Mouse (Mus musculus) midbrain, embryonic 16.5 days (tissue): ENCODE data around the gene Runx2. TPM values are rescaled to one million over a fixed set of nuclear protein-coding genes. Genes with fewer than 3 reads are reported as not detected.

Experiments
- ATAC-seq: fragments of 200-750 bp; cut with Nextera tagmentation; 2 replicates; pipeline ENCODE4 v1.8.0; 2017; ENCODE audit warnings: moderate TSS enrichment
- H3K27ac ChIP-seq: fragments of 300-500 bp; sonication (generic); 2 replicates; pipeline ENCODE4 v1.5.1; 2014; ENCODE audit warnings: mild to moderate bottlenecking, low read length, mixed read lengths
- H3K27me3 ChIP-seq: fragments of 300-500 bp; sonication (generic); 2 replicates; pipeline ENCODE4 v1.6.1; 2014; ENCODE audit warnings: low read depth, low read length, mixed read lengths; ENCODE audit not compliant: control insufficient read depth, insufficient read depth
- H3K36me3 ChIP-seq: fragments of 300-500 bp; sonication (generic); 2 replicates; pipeline ENCODE4 v1.6.1; 2014; ENCODE audit warnings: mild to moderate bottlenecking, low read length, moderate library complexity, mixed read lengths; ENCODE audit not compliant: control insufficient read depth, insufficient read depth
- H3K4me1 ChIP-seq: fragments of 300-500 bp; sonication (generic); 2 replicates; pipeline ENCODE4 v1.6.1; 2014; ENCODE audit warnings: mild to moderate bottlenecking, low read length, mixed read lengths; ENCODE audit not compliant: control insufficient read depth, insufficient read depth
- H3K4me2 ChIP-seq: fragments of 300-500 bp; sonication (generic); 2 replicates; pipeline ENCODE4 v1.6.1; 2014; ENCODE audit warnings: mild to moderate bottlenecking, low read length, mixed read lengths
- H3K4me3 ChIP-seq: fragments of 300-500 bp; sonication (generic); 2 replicates; pipeline ENCODE4 v1.5.1; 2014; ENCODE audit warnings: low read depth, mild to moderate bottlenecking, low read length, moderate library complexity, mixed read lengths
- H3K9ac ChIP-seq: fragments of 300-500 bp; sonication (generic); 2 replicates; pipeline ENCODE4 v1.6.1; 2014; ENCODE audit warnings: low read depth, low read length, mixed read lengths
- H3K9me3 ChIP-seq: fragments of 300-500 bp; sonication (generic); replicated peaks from 2 replicates; pipeline ENCODE4 v1.6.1; 2014; ENCODE audit warnings: mild to moderate bottlenecking, low read length, mixed read lengths; ENCODE audit not compliant: control insufficient read depth, poor library complexity, severe bottlenecking
- WGBS: fragments of 180-500 bp; shearing (Covaris S2); extraction: QIAGEN DNeasy Blood & Tissue Kit; methylation state at CpG from one replicate; pipeline ENCODE4 v1.1.7; 2014; 5-methylcytosine and 5-hydroxymethylcytosine counted together
- polyA plus RNA-seq: library from polyadenylated mRNA; unstranded; fragments of >200 nt; fragmentation: Nextera tagmentation; extraction: Ambion mirVana; gene quantifications from 2 replicates; pipeline ENCODE4 v1.2.1, GENCODE M21; 2015

Runx2 gene
- polyA plus RNA-seq, 1 experiment from 2014 or later: 0.53 TPM

DNA sequence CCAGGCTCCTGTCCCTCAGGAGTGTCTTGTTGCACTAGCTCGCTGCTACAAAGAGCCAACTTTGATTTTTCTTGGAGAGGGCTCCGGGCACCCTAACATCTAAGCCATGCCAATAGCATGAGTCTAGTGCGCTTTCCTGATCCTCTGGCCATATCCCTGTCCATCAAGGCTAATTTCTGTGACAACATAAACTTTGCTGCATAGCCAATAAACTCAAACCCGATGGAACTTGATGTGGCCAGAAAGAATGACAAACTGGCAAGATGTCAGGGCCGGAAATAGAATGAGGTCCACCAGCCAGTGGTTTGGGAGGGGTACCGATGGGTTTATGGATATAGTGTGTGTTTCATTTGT is 221.9 kb downstream of the Runx2 start:
- no peak for ATAC-seq

DNA sequence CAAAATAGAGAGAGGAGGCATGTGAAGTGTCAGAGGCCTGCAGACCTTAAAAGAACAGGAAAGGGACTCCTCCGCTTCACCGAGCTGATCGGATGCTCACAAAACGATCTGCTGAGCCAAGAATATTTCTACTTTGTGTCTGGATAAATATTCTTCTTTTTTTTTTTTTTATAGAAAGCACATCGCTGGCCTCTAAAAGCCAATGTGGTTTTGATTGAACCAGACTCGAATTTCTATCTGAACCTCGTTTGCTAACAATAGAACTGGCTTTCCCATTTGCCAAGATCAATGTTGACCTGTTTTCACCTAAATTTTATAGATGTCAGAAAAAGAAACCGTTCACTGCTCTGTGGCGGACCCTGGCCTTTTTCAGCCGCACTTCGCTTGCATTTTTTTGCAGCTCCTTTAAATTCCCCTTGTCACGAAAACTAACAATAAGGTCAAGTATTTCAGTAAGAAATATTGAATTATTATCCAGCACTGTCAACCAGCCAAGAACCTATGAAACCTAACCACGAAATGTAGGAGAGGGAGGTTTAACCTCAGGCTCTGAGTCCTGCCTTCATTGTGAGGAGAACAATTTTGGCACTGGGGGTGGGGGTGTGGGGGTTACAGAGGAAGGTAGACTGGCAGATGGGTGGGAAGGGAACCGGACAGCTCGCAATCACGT is 222.4 kb downstream of the Runx2 start:
- H3K4me2 ChIP-seq: no peak overlapping the region
- H3K9me3 ChIP-seq: no peaks in the 10 kb centered on the region
- no peaks in the 10 kb centered on the region for H3K36me3 ChIP-seq
- H3K9ac ChIP-seq: no peak overlapping the region
- H3K4me3 ChIP-seq: no peak overlapping the region
- H3K27me3 ChIP-seq: no peaks in the 10 kb centered on the region
- H3K4me1 ChIP-seq: no peaks in the 10 kb centered on the region
- no peak overlapping the region for H3K27ac ChIP-seq
- 82% methylated on average over 16 of the region's 16 CpGs for WGBS
- no peak for ATAC-seq

More for the DNA sequence above, 221.9 kb downstream of the Runx2 start:
- H3K4me1 ChIP-seq: no peaks in the 10 kb centered on the region
- no peaks in the 10 kb centered on the region for H3K27me3 ChIP-seq
- no peak overlapping the region for H3K4me3 ChIP-seq
- WGBS: 96% methylated on average over 6 of the region's 6 CpGs
- no peak overlapping the region for H3K4me2 ChIP-seq
- H3K36me3 ChIP-seq: no peaks in the 10 kb centered on the region
- H3K9me3 ChIP-seq: no peaks in the 10 kb centered on the region
- H3K9ac ChIP-seq: no peak overlapping the region
- H3K27ac ChIP-seq: no peak overlapping the region

DNA sequence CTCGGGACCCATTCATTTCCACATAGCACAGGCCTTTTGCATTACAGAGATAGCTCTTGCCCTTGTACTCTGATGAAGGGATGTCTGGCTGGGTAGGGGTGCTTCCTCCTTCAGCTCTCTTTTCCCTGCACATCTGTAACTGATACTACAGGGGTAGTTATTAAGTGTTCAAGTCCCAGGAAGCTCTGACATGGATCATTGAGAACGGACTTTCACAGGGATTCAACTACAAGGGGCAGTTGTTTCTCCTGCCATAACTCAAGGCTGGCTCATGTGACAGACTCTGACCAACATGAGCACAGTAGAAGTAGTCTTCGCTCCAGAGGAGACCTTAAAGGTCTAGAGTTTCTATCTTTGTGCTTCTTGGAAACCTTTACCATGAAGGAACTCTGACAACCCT is 226.1 kb downstream of the Runx2 start:
- Histone ChIP-seq H3K27me3 (no peaks in the 10 kb centered on the region), H3K4me3 (no peak overlapping the region), H3K9ac (no peak overlapping the region), H3K27ac (no peak overlapping the region), H3K9me3 (no peaks in the 10 kb centered on the region), H3K4me2 (no peak overlapping the region), H3K36me3 (no peaks in the 10 kb centered on the region), H3K4me1 (no peaks in the 10 kb centered on the region)
- 76% methylated on average over 3 of the region's 3 CpGs for WGBS
- no peak for ATAC-seq

DNA sequence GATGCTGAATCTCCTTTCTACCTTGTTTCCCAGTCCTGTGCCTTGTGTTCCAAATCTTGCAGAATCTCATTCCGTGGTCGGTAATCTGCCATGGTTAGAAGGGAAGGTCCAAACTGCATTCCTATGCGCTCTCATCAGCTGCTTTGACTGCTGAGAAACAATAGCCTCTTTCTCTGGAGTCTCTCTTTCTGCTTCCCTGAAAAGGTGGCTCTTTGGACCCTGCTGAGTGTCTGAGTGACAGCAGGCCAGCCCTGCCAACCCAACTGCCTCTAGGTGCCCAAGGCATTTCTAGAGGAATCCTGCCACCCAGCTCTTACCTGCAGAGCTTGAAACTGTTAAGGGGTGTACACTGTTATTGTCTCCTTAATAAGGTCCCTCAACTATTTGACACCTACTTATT is 226.6 kb downstream of the Runx2 start:
- no peak for ATAC-seq
- 9% methylated on average over 3 of the region's 3 CpGs for WGBS
- Histone ChIP-seq H3K27ac (no peak overlapping the region), H3K9ac (no peak overlapping the region), H3K9me3 (no peaks in the 10 kb centered on the region), H3K4me1 (no peaks in the 10 kb centered on the region), H3K4me3 (no peak overlapping the region), H3K27me3 (no peaks in the 10 kb centered on the region), H3K4me2 (no peak overlapping the region), H3K36me3 (no peaks in the 10 kb centered on the region)

DNA sequence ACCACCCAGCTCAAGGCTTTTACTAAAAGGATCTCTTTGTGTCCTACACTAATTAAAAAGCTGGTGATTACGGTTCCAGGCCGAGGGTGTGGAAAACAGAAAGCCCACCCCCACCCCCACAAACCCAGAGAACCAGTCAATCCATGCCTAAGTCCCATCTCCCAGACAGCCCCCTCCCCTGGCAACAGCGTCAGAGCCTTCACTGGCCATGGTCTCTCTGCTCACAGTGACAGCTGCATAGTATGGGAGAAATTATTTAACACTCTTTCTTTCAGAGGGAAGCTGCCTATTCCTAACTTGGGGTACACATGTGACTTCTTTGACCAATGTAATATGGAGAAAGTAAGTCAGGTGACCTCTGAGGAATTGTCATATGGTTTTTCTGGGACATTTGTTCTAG is 228.4 kb downstream of the Runx2 start:
- ATAC-seq: no peak
- Histone ChIP-seq H3K4me3 (no peak overlapping the region), H3K4me2 (no peak overlapping the region), H3K9ac (no peak overlapping the region), H3K36me3 (no peaks in the 10 kb centered on the region), H3K9me3 (no peaks in the 10 kb centered on the region), H3K27me3 (no peaks in the 10 kb centered on the region), H3K4me1 (no peaks in the 10 kb centered on the region), H3K27ac (no peak overlapping the region)
- WGBS: 69% methylated on average over 3 of the region's 3 CpGs

DNA sequence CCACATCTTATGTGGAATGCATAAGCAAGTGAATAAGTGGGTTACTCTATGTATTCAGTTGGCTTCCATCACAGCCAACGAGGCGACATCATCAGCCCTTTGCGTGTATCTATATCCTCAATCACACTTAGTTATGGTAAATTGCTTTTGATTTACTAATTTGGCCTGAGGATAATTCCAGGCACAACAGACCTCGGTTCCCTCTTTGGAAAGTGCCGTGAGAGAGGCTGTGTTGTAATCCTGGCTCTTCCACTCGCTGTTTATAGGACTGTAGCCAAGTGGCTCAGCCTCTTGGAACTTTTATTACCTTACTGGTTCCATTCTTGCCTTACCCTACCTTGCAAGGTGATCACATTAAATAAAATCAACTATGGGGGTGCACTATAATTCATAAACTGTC is 229.8 kb downstream of the Runx2 start:
- WGBS: 89% methylated on average over 6 of the region's 6 CpGs
- ATAC-seq: no peak

DNA sequence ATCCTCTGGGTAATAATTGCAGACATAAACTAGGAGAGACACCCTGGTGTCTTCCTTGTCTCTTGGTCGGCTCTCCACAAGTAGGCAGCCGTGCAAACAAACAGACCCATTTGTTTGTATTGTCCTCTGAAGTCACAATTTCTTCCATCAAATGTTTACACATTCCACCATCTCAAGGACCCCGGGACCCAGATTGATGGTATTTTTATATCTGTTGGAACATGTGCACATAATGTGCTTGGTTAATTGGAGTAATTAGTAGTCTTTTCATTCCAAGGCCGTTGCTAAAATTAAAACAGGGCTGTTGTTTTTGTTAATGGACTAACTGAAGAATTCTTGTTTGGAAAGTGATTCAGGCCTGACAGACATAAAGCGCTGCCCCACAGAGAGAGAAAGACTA is 236.8 kb downstream of the Runx2 start:
- no peaks in the 10 kb centered on the region for H3K4me1 ChIP-seq
- H3K9ac ChIP-seq: no peak overlapping the region
- H3K27ac ChIP-seq: no peak overlapping the region
- WGBS: 73% methylated on average over 5 of the region's 5 CpGs
- no peak for ATAC-seq
- no peaks in the 10 kb centered on the region for H3K36me3 ChIP-seq
- H3K4me2 ChIP-seq: no peak overlapping the region
- H3K4me3 ChIP-seq: no peak overlapping the region
- H3K27me3 ChIP-seq: no peaks in the 10 kb centered on the region
- no peaks in the 10 kb centered on the region for H3K9me3 ChIP-seq

More for the DNA sequence above, 229.8 kb downstream of the Runx2 start:
- no peaks in the 10 kb centered on the region for H3K27me3 ChIP-seq
- H3K27ac ChIP-seq: no peak overlapping the region
- no peak overlapping the region for H3K4me2 ChIP-seq
- H3K4me1 ChIP-seq: no peaks in the 10 kb centered on the region
- no peak overlapping the region for H3K9ac ChIP-seq
- no peak overlapping the region for H3K4me3 ChIP-seq
- no peaks in the 10 kb centered on the region for H3K36me3 ChIP-seq
- no peaks in the 10 kb centered on the region for H3K9me3 ChIP-seq

DNA sequence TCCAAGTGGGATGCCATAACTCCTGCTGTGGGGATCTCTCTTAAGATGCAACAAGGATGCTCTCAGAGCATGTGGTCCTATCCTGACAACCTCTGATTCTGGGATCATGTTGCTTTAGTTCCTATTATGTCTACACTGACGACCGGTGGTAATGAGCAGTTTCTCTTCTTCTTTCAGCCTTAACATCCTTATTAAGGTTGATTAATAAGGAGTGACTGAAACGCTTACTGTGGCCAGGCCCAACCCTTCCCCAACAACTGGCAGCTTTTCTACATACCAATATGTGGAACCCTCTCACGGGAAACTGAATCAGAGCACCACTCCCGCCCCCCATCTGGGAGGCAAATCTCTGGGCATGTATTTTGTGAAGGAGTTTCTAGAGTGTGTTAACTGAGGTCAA is 243.7 kb downstream of the Runx2 start:
- no peak overlapping the region for H3K27ac ChIP-seq
- no peak overlapping the region for H3K4me3 ChIP-seq
- no peaks in the 10 kb centered on the region for H3K27me3 ChIP-seq
- WGBS: 79% methylated on average over 5 of the region's 5 CpGs
- no peak overlapping the region for H3K9ac ChIP-seq
- no peak overlapping the region for H3K4me2 ChIP-seq
- no peaks in the 10 kb centered on the region for H3K9me3 ChIP-seq
- H3K36me3 ChIP-seq: no peaks in the 10 kb centered on the region
- ATAC-seq: no peak
- no peaks in the 10 kb centered on the region for H3K4me1 ChIP-seq

DNA sequence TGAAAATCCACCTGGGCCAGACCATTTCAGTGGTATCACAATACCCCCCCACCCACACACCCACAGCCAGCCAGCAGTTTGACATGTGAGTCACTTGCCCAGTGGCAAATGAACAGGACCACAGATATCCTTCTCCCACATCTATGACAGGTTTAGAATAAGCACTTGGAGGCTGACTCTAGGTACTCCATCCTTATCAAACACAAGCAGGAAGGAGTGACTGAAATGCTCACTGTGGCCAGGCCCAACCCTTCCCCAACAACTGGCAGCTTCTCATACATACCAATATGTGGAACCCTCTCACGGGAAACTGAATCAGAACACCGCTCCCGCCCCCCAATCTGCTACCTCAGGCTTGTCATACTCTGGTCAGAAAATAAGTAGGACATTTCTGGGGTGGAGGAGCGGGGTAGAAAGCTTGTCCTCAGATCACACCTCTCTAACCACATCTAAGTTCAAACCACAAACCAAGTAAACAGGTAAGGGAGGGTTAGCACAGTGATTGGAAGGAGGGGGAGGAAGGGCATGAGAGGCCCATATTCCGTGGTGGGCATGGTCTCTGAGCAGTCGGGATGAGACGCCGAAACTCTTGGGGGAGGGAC is 245.5 kb downstream of the Runx2 start:
- no peak for ATAC-seq
- H3K4me1 ChIP-seq: 0 out of 2 replicates have a peak, but pooled peaks cover 3% of the 10 kb centered on the region
- WGBS: 94% methylated on average over 8 of the region's 8 CpGs
- H3K9me3 ChIP-seq: no peaks in the 10 kb centered on the region
- no peaks in the 10 kb centered on the region for H3K27me3 ChIP-seq
- no peak overlapping the region for H3K27ac ChIP-seq
- no peak overlapping the region for H3K9ac ChIP-seq
- no peak overlapping the region for H3K4me2 ChIP-seq
- H3K36me3 ChIP-seq: no peaks in the 10 kb centered on the region
- no peak overlapping the region for H3K4me3 ChIP-seq
